Mouse (Mus musculus) hindbrain, embryonic 10.5 days (tissue): ENCODE measurements at regions not wholly inside any gene's neighbourhood (a gene's known extent, or its start where the extent isn't known, plus 50 kb on each side); places are given as distances from the start of the nearest gene placed in this dataset.

ENCODE experiments used
- DNase-seq: peaks from one replicate; pipeline ENCODE4 v3.0.0-alpha.2; 2017; ENCODE audit warnings: low spot score
- H3K27ac ChIP-seq: fragments of 300-500 bp; sonication (generic); 2 replicates; pipeline ENCODE4 v1.5.1; 2016; ENCODE audit warnings: mild to moderate bottlenecking, moderate library complexity
- H3K27me3 ChIP-seq: fragments of 300-500 bp; sonication (generic); 2 replicates; pipeline ENCODE4 v1.6.1; 2016; ENCODE audit warnings: mild to moderate bottlenecking; ENCODE audit not compliant: poor library complexity, insufficient read depth, severe bottlenecking
- H3K36me3 ChIP-seq: fragments of 300-500 bp; sonication (generic); 2 replicates; pipeline ENCODE4 v1.6.1; 2016; ENCODE audit warnings: mild to moderate bottlenecking, moderate library complexity
- H3K4me1 ChIP-seq: fragments of 300-500 bp; sonication (generic); replicated peaks from 2 replicates; pipeline ENCODE4 v1.6.1; 2016; ENCODE audit warnings: mild to moderate bottlenecking
- H3K4me3 ChIP-seq: fragments of 300-500 bp; sonication (generic); 2 replicates; pipeline ENCODE4 v1.5.1; 2016; ENCODE audit warnings: mild to moderate bottlenecking, moderate library complexity
- H3K9me3 ChIP-seq: fragments of 300-500 bp; sonication (generic); 2 replicates; pipeline ENCODE4 v1.6.1; 2016; ENCODE audit warnings: mild to moderate bottlenecking, moderate library complexity
- WGBS: fragments of 180-500 bp; shearing (Covaris S2); methylation state at CpG from one replicate; pipeline ENCODE4 v1.1.7; 2016; 5-methylcytosine and 5-hydroxymethylcytosine counted together

GRCm38 (mm10) chr9:88091781-88092527 is 235.0 kb upstream of the Nt5e start:
- DNase-seq, result no peak
- Histone ChIP-seq H3K27me3 (no peaks in the 10 kb centered on the region), H3K27ac (no peak overlapping the region), H3K4me3 (no peak overlapping the region), H3K36me3 (no peaks in the 10 kb centered on the region), H3K4me1 (no peaks in the 10 kb centered on the region), H3K9me3 (no peaks in the 10 kb centered on the region)
- 71% methylated on average over 8 of the region's 8 CpGs for WGBS

- Histone ChIP-seq H3K27me3 (no peaks in the 10 kb centered on the region), H3K4me1 (no peaks in the 10 kb centered on the region), H3K4me3 (no peak overlapping the region), H3K27ac (no peak overlapping the region), H3K9me3 (no peaks in the 10 kb centered on the region), H3K36me3 (no peaks in the 10 kb centered on the region)
- DNase-seq, result no peak
- WGBS, result 88% methylated on average over 4 of the region's 4 CpGs
These were observed 234.4 kb upstream of the Nt5e start for GRCm38 (mm10) chr9:88092561-88092960.

GRCm38 (mm10) chr9:88113094-88113493 is 213.9 kb upstream of the Nt5e start:
- no peak for DNase-seq
- H3K27me3 ChIP-seq, result no peaks in the 10 kb centered on the region
- H3K36me3 ChIP-seq, result no peaks in the 10 kb centered on the region
- no peak overlapping the region for H3K27ac ChIP-seq
- no peaks in the 10 kb centered on the region for H3K4me1 ChIP-seq
- no peak overlapping the region for H3K4me3 ChIP-seq
- WGBS, result 54% methylated on average over 1 of the region's 1 CpGs
- H3K9me3 ChIP-seq, result no peaks in the 10 kb centered on the region

GRCm38 (mm10) chr9:88120536-88120935 is 206.5 kb upstream of the Nt5e start:
- Histone ChIP-seq H3K27ac (no peak overlapping the region), H3K9me3 (no peaks in the 10 kb centered on the region), H3K4me1 (no peaks in the 10 kb centered on the region), H3K4me3 (no peak overlapping the region), H3K27me3 (no peaks in the 10 kb centered on the region), H3K36me3 (no peaks in the 10 kb centered on the region)
- DNase-seq, result no peak
- 92% methylated on average over 5 of the region's 5 CpGs for WGBS

- no peaks in the 10 kb centered on the region for H3K27me3 ChIP-seq
- H3K4me1 ChIP-seq, result no peaks in the 10 kb centered on the region
- no peak overlapping the region for H3K4me3 ChIP-seq
- no peak for DNase-seq
- no peaks in the 10 kb centered on the region for H3K36me3 ChIP-seq
- 0 out of 2 replicates have a peak overlapping the region, but pooled peaks have one; percentile 16 for H3K27ac ChIP-seq
- WGBS, result 87% methylated on average over 11 of the region's 11 CpGs
- no peaks in the 10 kb centered on the region for H3K9me3 ChIP-seq
These were observed 205.9 kb upstream of the Nt5e start for GRCm38 (mm10) chr9:88120963-88121570.

- no peaks in the 10 kb centered on the region for H3K9me3 ChIP-seq
- no peaks in the 10 kb centered on the region for H3K36me3 ChIP-seq
- no peak overlapping the region for H3K27ac ChIP-seq
- no peak overlapping the region for H3K4me3 ChIP-seq
- no peak for DNase-seq
- no peaks in the 10 kb centered on the region for H3K27me3 ChIP-seq
- no peaks in the 10 kb centered on the region for H3K4me1 ChIP-seq
- 91% methylated on average over 9 of the region's 9 CpGs for WGBS
These were observed 202.5 kb upstream of the Nt5e start for GRCm38 (mm10) chr9:88124322-88125005.

- no peaks in the 10 kb centered on the region for H3K36me3 ChIP-seq
- H3K4me1 ChIP-seq, result no peaks in the 10 kb centered on the region
- no peak overlapping the region for H3K4me3 ChIP-seq
- 82% methylated on average over 6 of the region's 6 CpGs for WGBS
- no peak overlapping the region for H3K27ac ChIP-seq
- H3K27me3 ChIP-seq, result no peaks in the 10 kb centered on the region
- no peak for DNase-seq
- no peaks in the 10 kb centered on the region for H3K9me3 ChIP-seq
These were observed 163.8 kb upstream of the Nt5e start for GRCm38 (mm10) chr9:88163025-88163780.

- Histone ChIP-seq H3K27me3 (no peaks in the 10 kb centered on the region), H3K27ac (no peak overlapping the region), H3K36me3 (no peaks in the 10 kb centered on the region), H3K4me1 (no peaks in the 10 kb centered on the region), H3K9me3 (no peaks in the 10 kb centered on the region), H3K4me3 (no peak overlapping the region)
- WGBS, result 85% methylated on average over 4 of the region's 4 CpGs
- DNase-seq, result no peak
These were observed 149.3 kb upstream of the Nt5e start for GRCm38 (mm10) chr9:88177575-88178254.

- no peaks in the 10 kb centered on the region for H3K36me3 ChIP-seq
- H3K27me3 ChIP-seq, result no peaks in the 10 kb centered on the region
- H3K9me3 ChIP-seq, result no peaks in the 10 kb centered on the region
- no peak overlapping the region for H3K4me3 ChIP-seq
- WGBS, result 86% methylated on average over 9 of the region's 9 CpGs
- no peaks in the 10 kb centered on the region for H3K4me1 ChIP-seq
- no peak for DNase-seq
- no peak overlapping the region for H3K27ac ChIP-seq
These were observed 145.6 kb upstream of the Nt5e start for GRCm38 (mm10) chr9:88181189-88181994.

- WGBS, result 82% methylated on average over 7 of the region's 7 CpGs
- H3K27ac ChIP-seq, result no peak overlapping the region
- no peak for DNase-seq
- H3K36me3 ChIP-seq, result no peaks in the 10 kb centered on the region
- H3K9me3 ChIP-seq, result no peaks in the 10 kb centered on the region
- H3K27me3 ChIP-seq, result no peaks in the 10 kb centered on the region
- H3K4me1 ChIP-seq, result no peaks in the 10 kb centered on the region
- H3K4me3 ChIP-seq, result no peak overlapping the region
These were observed 119.6 kb upstream of the Nt5e start for GRCm38 (mm10) chr9:88207378-88207777.

GRCm38 (mm10) chr9:88208022-88208421 is 119.0 kb upstream of the Nt5e start:
- DNase-seq, result no peak
- H3K36me3 ChIP-seq, result no peaks in the 10 kb centered on the region
- H3K9me3 ChIP-seq, result no peaks in the 10 kb centered on the region
- H3K4me3 ChIP-seq, result no peak overlapping the region
- H3K27ac ChIP-seq, result no peak overlapping the region
- H3K27me3 ChIP-seq, result no peaks in the 10 kb centered on the region
- no peaks in the 10 kb centered on the region for H3K4me1 ChIP-seq

GRCm38 (mm10) chr9:88214758-88215157 is 112.2 kb upstream of the Nt5e start:
- Histone ChIP-seq H3K4me3 (no peak overlapping the region), H3K36me3 (no peaks in the 10 kb centered on the region), H3K27ac (no peak overlapping the region), H3K4me1 (no peaks in the 10 kb centered on the region), H3K9me3 (no peaks in the 10 kb centered on the region), H3K27me3 (no peaks in the 10 kb centered on the region)
- 78% methylated on average over 6 of the region's 6 CpGs for WGBS
- no peak for DNase-seq
